Mouse (Mus musculus): Measurements from ENCODE around the gene Scand1. TPM values are rescaled to one million over a fixed set of nuclear protein-coding genes. Genes with fewer than 3 reads are reported as not detected.
A peak's percentile ranks its signal among the peaks of the same experiment; 100 is the strongest.

Scand1 gene
- total and polyA plus RNA-seq, 2 experiments from 2014 or later = 145 to 307 TPM

DNA sequence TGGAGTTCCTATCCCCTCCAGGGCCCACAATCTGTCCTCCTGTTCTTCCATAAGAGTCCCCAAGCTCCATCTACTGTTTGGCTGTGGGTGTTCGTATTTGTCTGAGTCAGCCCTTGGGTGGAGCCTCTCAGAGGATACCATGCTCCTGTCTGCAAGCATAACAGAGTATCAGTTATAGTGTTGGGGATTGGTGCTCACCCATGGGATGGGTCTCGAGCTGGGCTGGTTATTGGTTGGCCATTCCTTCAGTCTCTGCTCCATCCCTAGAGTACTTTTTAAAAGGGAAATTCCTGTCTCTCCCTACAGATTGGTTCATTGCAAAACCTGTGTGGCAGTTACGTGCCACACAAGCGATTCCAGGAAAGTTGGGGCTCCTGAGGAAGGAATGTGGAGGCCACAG is 36.3 kb upstream of the Scand1 start:
- ATAC-seq (ENCODE audit: low FRiP score) = no peak

DNA sequence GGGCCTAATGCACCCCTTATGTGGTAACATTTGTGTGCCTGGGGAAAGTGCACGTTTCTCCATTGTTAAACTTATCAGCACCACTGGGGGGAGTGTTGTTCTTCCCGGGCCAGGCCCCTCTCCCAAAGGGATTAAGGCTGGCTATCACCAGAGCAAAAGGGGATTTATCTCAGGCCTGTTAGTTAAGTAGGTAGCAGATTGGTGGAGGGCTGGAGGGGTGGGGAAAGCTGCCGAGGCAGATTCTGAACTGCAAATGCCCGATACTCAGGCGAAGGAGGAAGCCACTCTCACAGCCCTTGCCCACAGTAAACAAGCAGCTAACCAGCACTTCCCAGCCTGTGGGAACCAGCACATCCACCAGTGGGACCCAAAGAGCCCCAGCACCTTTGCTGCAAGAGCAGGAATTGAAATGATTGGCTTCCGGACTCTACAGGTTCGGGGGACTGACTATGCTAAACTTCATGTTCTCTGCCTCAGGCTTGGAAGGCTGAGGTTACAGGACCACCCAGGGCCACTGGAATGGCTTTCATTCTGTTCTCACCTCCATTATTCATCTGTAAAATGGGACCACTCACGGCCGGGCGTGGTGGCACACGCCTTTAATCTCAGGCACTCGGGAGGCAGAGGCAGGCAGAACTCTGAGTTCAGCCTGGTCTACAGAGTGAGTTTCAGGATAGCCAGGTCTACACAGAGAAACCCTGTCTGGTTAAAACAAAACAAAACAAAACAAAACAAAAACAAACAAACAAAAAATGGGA is 32.5 kb upstream of the Scand1 start:
- H3K36me3 ChIP-seq (ENCODE audit: insufficient read depth, low read length) = no peaks in the 10 kb centered on the region
- DNase-seq (ENCODE audit: low spot score) = peak; percentile 55
- no peak for ATAC-seq (ENCODE audit: low FRiP score)
- no peaks in the 10 kb centered on the region for H3K27me3 ChIP-seq (ENCODE audit: insufficient read depth, low read length)
- no peak overlapping the region for H3K4me3 ChIP-seq (ENCODE audit: low read depth, low read length)
- peak; percentile 59 for TF ChIP-seq CTCF (IDR thresholded peaks at IDR 0.05)
- no peak overlapping the region for H3K4me2 ChIP-seq (ENCODE audit: low read depth, low read length, poor library complexity, severe bottlenecking)
- H3K27ac ChIP-seq (ENCODE audit: low read depth, low read length) = no peak overlapping the region
- no peak overlapping the region for H3K9ac ChIP-seq (replicated peaks; ENCODE audit: low read length, poor library complexity, severe bottlenecking)
- 56% methylated on average over 12 of the region's 12 CpGs for WGBS
- no peaks in the 10 kb centered on the region for H3K4me1 ChIP-seq (ENCODE audit: insufficient read depth, low read length)
- no peaks in the 10 kb centered on the region for H3K9me3 ChIP-seq (ENCODE audit: low read length)

More for the DNA sequence above, 36.3 kb upstream of the Scand1 start:
- H3K27me3 ChIP-seq (ENCODE audit: insufficient read depth, low read length) = no peaks in the 10 kb centered on the region
- WGBS = 86% methylated on average over 4 of the region's 4 CpGs
- H3K27ac ChIP-seq (ENCODE audit: low read depth, low read length) = no peak overlapping the region
- no peak for DNase-seq (ENCODE audit: low spot score)
- no peaks in the 10 kb centered on the region for H3K4me1 ChIP-seq (ENCODE audit: insufficient read depth, low read length)
- H3K36me3 ChIP-seq (ENCODE audit: insufficient read depth, low read length) = no peaks in the 10 kb centered on the region
- no peak for TF ChIP-seq CTCF (IDR thresholded peaks at IDR 0.05)
- H3K9ac ChIP-seq (replicated peaks; ENCODE audit: low read length, poor library complexity, severe bottlenecking) = no peak overlapping the region
- H3K4me3 ChIP-seq (ENCODE audit: low read depth, low read length) = no peak overlapping the region
- H3K4me2 ChIP-seq (ENCODE audit: low read depth, low read length, poor library complexity, severe bottlenecking) = no peak overlapping the region
- no peaks in the 10 kb centered on the region for H3K9me3 ChIP-seq (ENCODE audit: low read length)

DNA sequence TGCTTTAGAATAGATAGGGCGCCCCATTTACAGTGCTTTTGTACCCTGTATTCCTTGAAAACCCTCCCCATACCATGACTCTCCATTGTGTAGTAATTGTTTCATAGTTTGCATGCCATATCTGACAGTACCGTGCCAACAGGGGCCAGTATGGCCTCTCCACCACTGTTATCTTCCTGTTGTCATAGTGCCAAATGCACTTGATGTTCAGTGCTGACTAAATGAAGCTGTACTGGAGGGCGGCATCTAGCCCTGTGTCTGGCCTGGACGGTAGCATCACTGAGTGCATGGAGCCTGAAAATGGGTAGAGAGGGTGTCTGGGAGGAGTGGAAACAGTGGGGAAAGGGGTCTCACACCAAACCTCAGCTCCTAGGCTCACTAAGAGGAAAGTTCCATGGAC is 27.6 kb upstream of the Scand1 start:
- no peak for TF ChIP-seq CTCF (IDR thresholded peaks at IDR 0.05)
- Histone ChIP-seq H3K9me3 (ENCODE audit: low read length) (no peaks in the 10 kb centered on the region), H3K4me2 (ENCODE audit: low read depth, low read length, poor library complexity, severe bottlenecking) (no peak overlapping the region), H3K4me1 (ENCODE audit: insufficient read depth, low read length) (no peaks in the 10 kb centered on the region), H3K36me3 (ENCODE audit: insufficient read depth, low read length) (peaks cover 3% of the 10 kb centered on the region; the same call in 1 of the 2 replicates), H3K27me3 (ENCODE audit: insufficient read depth, low read length) (no peaks in the 10 kb centered on the region), H3K27ac (ENCODE audit: low read depth, low read length) (no peak overlapping the region), H3K4me3 (ENCODE audit: low read depth, low read length) (no peak overlapping the region), H3K9ac (replicated peaks; ENCODE audit: low read length, poor library complexity, severe bottlenecking) (no peak overlapping the region)
- ATAC-seq (ENCODE audit: low FRiP score) (no peak), DNase-seq (ENCODE audit: low spot score) (no peak)
- WGBS = 93% methylated on average over 4 of the region's 4 CpGs

DNA sequence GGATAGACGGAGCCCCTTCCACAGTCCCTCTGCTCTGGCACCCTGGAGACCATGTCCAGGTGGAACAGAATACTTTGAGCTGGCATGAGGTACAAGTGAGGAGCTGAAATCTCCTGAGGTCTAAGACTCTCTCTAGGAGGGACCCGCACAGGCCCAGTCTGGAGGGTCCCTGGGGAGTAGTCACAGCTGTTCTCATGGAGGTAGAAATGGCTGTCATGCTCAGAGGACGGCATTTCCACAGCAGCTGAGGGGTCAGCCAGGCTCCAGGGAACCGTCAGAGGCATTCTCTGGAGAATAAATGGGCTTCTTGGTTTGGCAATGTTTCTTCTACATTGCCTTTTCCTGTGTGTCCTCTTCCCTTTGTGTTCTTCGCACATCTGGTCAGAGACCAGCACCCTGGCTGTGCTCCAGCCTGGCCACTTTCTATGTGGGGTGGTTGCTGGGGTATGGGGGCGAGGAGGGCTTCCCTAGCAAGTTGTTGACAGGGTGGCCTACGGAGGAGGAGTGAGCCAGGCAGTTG is 19.0 kb upstream of the Scand1 start:
- ATAC-seq (ENCODE audit: low FRiP score) (no peak), DNase-seq (ENCODE audit: low spot score) (no peak)
- no peak overlapping the region for H3K4me3 ChIP-seq (ENCODE audit: low read depth, low read length)
- H3K9me3 ChIP-seq (ENCODE audit: low read length) = no peaks in the 10 kb centered on the region
- no peaks in the 10 kb centered on the region for H3K36me3 ChIP-seq (ENCODE audit: insufficient read depth, low read length)
- H3K9ac ChIP-seq (replicated peaks; ENCODE audit: low read length, poor library complexity, severe bottlenecking) = no peak overlapping the region
- H3K27ac ChIP-seq (ENCODE audit: low read depth, low read length) = no peak overlapping the region
- no peaks in the 10 kb centered on the region for H3K27me3 ChIP-seq (ENCODE audit: insufficient read depth, low read length)
- no peak overlapping the region for H3K4me2 ChIP-seq (ENCODE audit: low read depth, low read length, poor library complexity, severe bottlenecking)
- 77% methylated on average over 7 of the region's 7 CpGs for WGBS
- H3K4me1 ChIP-seq (ENCODE audit: insufficient read depth, low read length) = no peaks in the 10 kb centered on the region
- TF ChIP-seq CTCF (IDR thresholded peaks at IDR 0.05) = no peak

DNA sequence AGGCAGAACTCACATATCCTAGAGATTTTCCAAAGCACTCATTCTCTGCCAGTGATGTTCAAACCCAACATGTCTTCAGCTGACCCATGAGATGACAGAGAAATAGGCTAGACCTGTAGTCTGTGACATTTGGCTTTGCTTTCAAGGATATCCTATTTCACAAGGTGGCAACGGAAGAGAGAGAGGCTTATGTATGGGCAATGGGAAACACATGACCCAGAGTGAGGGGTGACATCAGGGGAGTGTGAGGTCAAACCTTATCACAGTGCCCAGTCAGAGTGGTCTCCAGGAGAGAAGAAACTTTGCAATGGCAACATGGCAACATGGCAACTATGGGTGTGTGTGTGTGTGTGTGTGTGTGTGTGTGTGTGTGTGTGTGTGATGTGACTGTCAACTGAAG is 18.2 kb upstream of the Scand1 start:
- no peak for ATAC-seq (ENCODE audit: low FRiP score)
- H3K27ac ChIP-seq (ENCODE audit: low read depth, low read length) = no peak overlapping the region
- no peak for TF ChIP-seq CTCF (IDR thresholded peaks at IDR 0.05)

DNA sequence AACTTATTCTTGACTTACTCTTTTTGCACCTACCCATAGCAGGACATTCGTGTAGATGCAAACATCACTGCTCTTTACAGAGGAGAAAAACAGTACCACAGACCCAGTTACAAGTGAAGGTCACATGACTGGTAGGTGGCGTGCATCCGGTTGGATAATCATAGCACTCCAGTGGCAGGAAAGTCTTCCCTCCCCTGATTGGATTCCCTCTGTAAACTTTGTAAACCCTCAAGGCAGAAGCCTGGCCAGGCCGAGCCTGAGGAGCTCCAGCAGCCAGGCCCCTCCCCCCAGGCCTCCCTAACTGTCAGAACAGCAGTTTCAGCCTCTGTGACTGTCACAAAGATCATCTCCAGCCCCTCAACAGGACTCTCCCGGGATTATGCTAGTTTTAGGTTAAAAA is 12.2 kb upstream of the Scand1 start:
- no peak for DNase-seq (ENCODE audit: low spot score)
- 50% methylated on average over 5 of the region's 5 CpGs for WGBS
- H3K27me3 ChIP-seq (ENCODE audit: insufficient read depth, low read length) = no peaks in the 10 kb centered on the region
- no peak overlapping the region for H3K4me3 ChIP-seq (ENCODE audit: low read depth, low read length)
- no peak overlapping the region for H3K9ac ChIP-seq (replicated peaks; ENCODE audit: low read length, poor library complexity, severe bottlenecking)
- H3K4me1 ChIP-seq (ENCODE audit: insufficient read depth, low read length) = no peaks in the 10 kb centered on the region
- no peaks in the 10 kb centered on the region for H3K9me3 ChIP-seq (ENCODE audit: low read length)
- no peak overlapping the region for H3K27ac ChIP-seq (ENCODE audit: low read depth, low read length)
- H3K36me3 ChIP-seq (ENCODE audit: insufficient read depth, low read length) = no peaks in the 10 kb centered on the region
- no peak for ATAC-seq (ENCODE audit: low FRiP score)
- TF ChIP-seq CTCF (IDR thresholded peaks at IDR 0.05) = no peak
- no peak overlapping the region for H3K4me2 ChIP-seq (ENCODE audit: low read depth, low read length, poor library complexity, severe bottlenecking)

More for the DNA sequence above, 18.2 kb upstream of the Scand1 start:
- no peak for DNase-seq (ENCODE audit: low spot score)
- no peaks in the 10 kb centered on the region for H3K4me1 ChIP-seq (ENCODE audit: insufficient read depth, low read length)
- no peak overlapping the region for H3K4me2 ChIP-seq (ENCODE audit: low read depth, low read length, poor library complexity, severe bottlenecking)
- no peak overlapping the region for H3K9ac ChIP-seq (replicated peaks; ENCODE audit: low read length, poor library complexity, severe bottlenecking)
- no peaks in the 10 kb centered on the region for H3K27me3 ChIP-seq (ENCODE audit: insufficient read depth, low read length)
- no peak overlapping the region for H3K4me3 ChIP-seq (ENCODE audit: low read depth, low read length)
- WGBS = 80% methylated on average over 1 of the region's 1 CpGs
- no peaks in the 10 kb centered on the region for H3K36me3 ChIP-seq (ENCODE audit: insufficient read depth, low read length)
- H3K9me3 ChIP-seq (ENCODE audit: low read length) = no peaks in the 10 kb centered on the region
